Mouse (Mus musculus) forebrain, postnatal 0 days (tissue): ENCODE measurements around the gene Plce1. TPM values are rescaled to one million over a fixed set of nuclear protein-coding genes. Genes with fewer than 3 reads are reported as not detected.

ENCODE experiments used
- ATAC-seq: fragments of 200-750 bp; cut with Nextera tagmentation; 2 replicates; pipeline ENCODE4 v1.8.0; 2017; ENCODE audit warnings: mild to moderate bottlenecking, moderate library complexity
- DNase-seq: peaks from one replicate; pipeline ENCODE4 v3.0.0-alpha.2; 2015
- H3K27ac ChIP-seq: fragments of 300-500 bp; sonication (generic); 2 replicates; pipeline ENCODE4 v1.5.1; 2014; ENCODE audit warnings: low read depth, mild to moderate bottlenecking, antibody characterized with exemption, low read length, moderate library complexity, mixed read lengths
- H3K27me3 ChIP-seq: fragments of 300-500 bp; sonication (generic); 2 replicates; pipeline ENCODE4 v1.6.1; 2014; ENCODE audit warnings: mild to moderate bottlenecking, low read length, mixed read lengths; ENCODE audit not compliant: insufficient read depth
- H3K36me3 ChIP-seq: fragments of 300-500 bp; sonication (generic); 2 replicates; pipeline ENCODE4 v1.6.1; 2014; ENCODE audit warnings: mild to moderate bottlenecking, moderate library complexity; ENCODE audit not compliant: insufficient read depth
- H3K4me1 ChIP-seq: fragments of 300-500 bp; sonication (generic); 2 replicates; pipeline ENCODE4 v1.6.1; 2014; ENCODE audit warnings: antibody characterized with exemption; ENCODE audit not compliant: insufficient read depth
- H3K4me2 ChIP-seq: fragments of 300-500 bp; sonication (generic); 2 replicates; pipeline ENCODE4 v1.6.1; 2014; ENCODE audit warnings: low read depth, mild to moderate bottlenecking, moderate library complexity
- H3K4me3 ChIP-seq: fragments of 300-500 bp; sonication (generic); 2 replicates; pipeline ENCODE4 v1.5.1; 2014; ENCODE audit warnings: low read depth, low read length, mixed read lengths
- H3K9ac ChIP-seq: fragments of 300-500 bp; sonication (generic); 2 replicates; pipeline ENCODE4 v1.6.1; 2014; ENCODE audit warnings: mild to moderate bottlenecking
- H3K9me3 ChIP-seq: fragments of 300-500 bp; sonication (generic); 2 replicates; pipeline ENCODE4 v1.6.1; 2016; ENCODE audit warnings: low read length
- CTCF ChIP-seq: sonication (generic); IDR thresholded peaks from 2 replicates; pipeline ENCODE4 v1.5.1; 2016; ENCODE audit warnings: antibody characterized with exemption, control low read depth, low read depth
- WGBS: fragments of 180-500 bp; shearing (Covaris S2); extraction: QIAGEN DNeasy Blood & Tissue Kit; methylation state at CpG from one replicate; pipeline ENCODE4 v1.1.7; 2014; 5-methylcytosine and 5-hydroxymethylcytosine counted together
- polyA plus RNA-seq: library from polyadenylated mRNA; unstranded; fragments of >200 nt; fragmentation: Nextera tagmentation; extraction: Ambion mirVana; gene quantifications from 2 replicates; pipeline ENCODE4 v1.2.1, GENCODE M21; 2015
- total RNA-seq: library from RNA; depleted of rRNA; stranded (reverse); fragments of >200 nt; gene quantifications from 2 replicates; pipeline ENCODE4 v1.2.3, GENCODE M21; 2014

Plce1 gene
- total and polyA plus RNA-seq, 2 experiments from 2014 or later, result 2.8 to 11.1 TPM

GRCm38 (mm10) chr19:38678655-38679054, 197.7 kb downstream of the Plce1 start:
- Histone ChIP-seq H3K9ac (no peak overlapping the region), H3K9me3 (no peaks in the 10 kb centered on the region), H3K4me2 (no peak overlapping the region), H3K4me1 (no peaks in the 10 kb centered on the region), H3K27me3 (no peaks in the 10 kb centered on the region), H3K36me3 (no peaks in the 10 kb centered on the region), H3K27ac (no peak overlapping the region), H3K4me3 (no peak overlapping the region)
- ATAC-seq (no peak), DNase-seq (no peak)
- WGBS, result 92% methylated on average over 5 of the region's 5 CpGs
- TF ChIP-seq CTCF, result no peak

DNA sequence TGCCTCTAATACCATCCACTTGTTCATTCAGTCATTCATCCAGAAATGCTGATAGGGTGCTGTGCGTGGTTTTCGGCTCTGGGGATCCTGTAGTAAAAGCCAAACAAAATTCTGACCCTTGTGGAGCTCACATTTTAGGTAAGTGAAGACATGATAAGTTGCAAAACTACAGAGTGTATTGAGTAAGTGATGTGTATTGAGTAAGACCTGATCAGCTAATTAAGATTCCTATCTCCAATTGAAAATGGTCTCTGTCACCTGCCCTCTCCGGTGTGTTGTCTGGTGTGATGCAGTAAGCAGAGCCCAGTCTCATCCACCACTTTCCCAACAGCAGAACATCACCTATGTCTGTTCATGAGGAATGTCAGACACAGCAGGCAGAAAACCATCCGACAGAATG, 198.6 kb downstream of the Plce1 start:
- 95% methylated on average over 4 of the region's 4 CpGs for WGBS
- H3K4me1 ChIP-seq, result no peaks in the 10 kb centered on the region
- no peak overlapping the region for H3K4me3 ChIP-seq
- DNase-seq (no peak), ATAC-seq (no peak)
- no peak overlapping the region for H3K9ac ChIP-seq
- H3K4me2 ChIP-seq, result no peak overlapping the region
- no peaks in the 10 kb centered on the region for H3K27me3 ChIP-seq
- H3K36me3 ChIP-seq, result no peaks in the 10 kb centered on the region
- no peaks in the 10 kb centered on the region for H3K9me3 ChIP-seq
- no peak overlapping the region for H3K27ac ChIP-seq
- no peak for TF ChIP-seq CTCF

DNA sequence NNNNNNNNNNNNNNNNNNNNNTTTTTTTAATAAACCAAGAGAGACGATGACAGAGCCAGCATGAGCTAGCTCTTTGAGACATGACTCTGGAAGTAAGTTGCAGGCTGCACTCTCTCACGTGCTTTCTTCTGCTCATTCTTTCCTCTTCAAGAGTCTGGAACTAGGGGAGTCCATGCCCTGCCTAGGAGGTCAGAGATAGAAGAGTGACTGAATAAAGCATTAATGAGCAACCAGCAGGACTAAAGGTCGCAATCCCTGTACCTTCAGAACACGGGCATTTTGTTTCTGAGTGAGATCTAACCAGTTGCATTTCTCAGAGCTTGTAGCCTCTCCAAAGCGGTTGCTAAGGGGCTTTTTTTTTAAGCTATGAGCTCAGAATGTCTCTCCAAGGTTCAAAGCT, 206.4 kb downstream of the Plce1 start:
- Histone ChIP-seq H3K4me2 (no peak overlapping the region), H3K27me3 (no peaks in the 10 kb centered on the region), H3K9ac (no peak overlapping the region), H3K27ac (no peak overlapping the region), H3K4me1 (no peaks in the 10 kb centered on the region), H3K36me3 (no peaks in the 10 kb centered on the region), H3K9me3 (no peaks in the 10 kb centered on the region), H3K4me3 (no peak overlapping the region)
- WGBS, result 63% methylated on average over 5 of the region's 5 CpGs
- no peak for ATAC-seq
- DNase-seq, result no peak
- no peak for TF ChIP-seq CTCF

GRCm38 (mm10) chr19:38688741-38689507, 208.0 kb downstream of the Plce1 start:
- H3K4me3 ChIP-seq, result no peak overlapping the region
- H3K4me2 ChIP-seq, result no peak overlapping the region
- no peak overlapping the region for H3K9ac ChIP-seq
- H3K9me3 ChIP-seq, result no peaks in the 10 kb centered on the region
- TF ChIP-seq CTCF, result no peak
- no peak overlapping the region for H3K27ac ChIP-seq
- ATAC-seq (no peak), DNase-seq (no peak)
- H3K36me3 ChIP-seq, result no peaks in the 10 kb centered on the region
- WGBS, result 92% methylated on average over 4 of the region's 4 CpGs
- no peaks in the 10 kb centered on the region for H3K27me3 ChIP-seq
- H3K4me1 ChIP-seq, result no peaks in the 10 kb centered on the region

DNA sequence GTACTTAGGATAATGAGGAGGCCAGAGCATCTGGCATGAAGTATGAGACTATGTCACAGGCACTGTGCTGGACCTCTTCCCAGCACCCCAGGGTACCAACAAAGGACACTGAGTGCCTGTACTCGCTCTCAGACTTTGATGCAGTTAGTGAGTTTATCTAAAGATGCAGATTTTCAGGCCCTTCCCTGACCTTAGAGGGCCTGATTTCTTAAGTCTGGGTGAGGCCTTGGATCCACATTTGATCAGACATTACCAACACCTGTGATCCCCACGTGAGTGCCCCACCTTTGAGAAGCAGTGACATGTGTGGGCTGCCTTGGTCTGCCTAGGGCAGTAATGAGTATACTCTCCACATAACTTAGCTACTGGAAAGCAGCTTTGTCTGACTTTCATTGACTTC, 209.4 kb downstream of the Plce1 start:
- Histone ChIP-seq H3K27me3 (no peaks in the 10 kb centered on the region), H3K36me3 (no peaks in the 10 kb centered on the region), H3K4me2 (no peak overlapping the region), H3K4me3 (no peak overlapping the region), H3K9ac (no peak overlapping the region), H3K27ac (no peak overlapping the region), H3K4me1 (no peaks in the 10 kb centered on the region), H3K9me3 (no peaks in the 10 kb centered on the region)
- 74% methylated on average over 2 of the region's 2 CpGs for WGBS
- no peak for TF ChIP-seq CTCF
- no peak for ATAC-seq
- no peak for DNase-seq

DNA sequence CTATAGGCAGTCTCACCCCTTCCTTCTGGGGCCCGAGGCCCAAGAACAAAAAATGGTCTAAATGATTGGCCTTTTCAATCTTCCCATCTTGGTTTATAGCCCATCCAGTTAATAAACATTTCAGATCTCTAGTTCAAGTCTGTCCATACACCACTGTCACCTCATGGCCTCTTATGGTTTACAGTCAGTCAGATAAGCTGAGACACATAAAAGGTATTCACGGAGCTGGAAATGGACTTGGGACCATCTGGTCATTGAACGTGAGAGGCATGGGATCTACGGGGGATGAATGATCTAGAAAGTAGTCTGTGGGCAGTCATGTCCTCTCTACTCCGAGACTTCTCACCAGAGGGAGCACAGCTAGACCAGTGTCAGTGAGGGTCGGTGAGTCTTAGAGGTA, 210.6 kb downstream of the Plce1 start:
- Histone ChIP-seq H3K4me2 (no peak overlapping the region), H3K27me3 (no peaks in the 10 kb centered on the region), H3K27ac (no peak overlapping the region), H3K9me3 (no peaks in the 10 kb centered on the region), H3K9ac (no peak overlapping the region), H3K4me1 (no peaks in the 10 kb centered on the region), H3K36me3 (no peaks in the 10 kb centered on the region), H3K4me3 (no peak overlapping the region)
- WGBS, result 96% methylated on average over 6 of the region's 6 CpGs
- ATAC-seq (no peak), DNase-seq (no peak)
- TF ChIP-seq CTCF, result no peak

- H3K27me3 ChIP-seq, result no peaks in the 10 kb centered on the region
- WGBS, result 42% methylated on average over 2 of the region's 2 CpGs
Observed at GRCm38 (mm10) chr19:38693331-38693730, 212.4 kb downstream of the Plce1 start.

More at GRCm38 (mm10) chr19:38693331-38693730, 212.4 kb downstream of the Plce1 start:
- Histone ChIP-seq H3K9ac (no peak overlapping the region), H3K27ac (no peak overlapping the region), H3K4me3 (no peak overlapping the region), H3K4me1 (no peaks in the 10 kb centered on the region), H3K9me3 (no peaks in the 10 kb centered on the region), H3K36me3 (no peaks in the 10 kb centered on the region), H3K4me2 (no peak overlapping the region)
- DNase-seq (no peak), ATAC-seq (no peak)
- no peak for TF ChIP-seq CTCF
